ENCODE assay signal across 8 mouse cellular contexts in genomic region chr10:43002066-43002678, GRCm38 (mm10).
DNase-seq lines count a peak whose midpoint lies in the region; ATAC-seq and TF ChIP-seq lines count a peak whose summit lies in the region.

No protein-coding gene starts in this region.

- peak; percentile 54 for ATAC-seq in CD4-positive, CD25-positive, alpha-beta regulatory T cell, adult 4 months
- ATAC-seq in hindbrain, embryonic 12.5 days (ENCODE audit: low FRiP score) = no peak
- ATAC-seq in limb, embryonic 14.5 days (ENCODE audit: low FRiP score, low read depth) = no peak
- ATAC-seq in neural tube, embryonic 12.5 days (ENCODE audit: low FRiP score, low read depth) = no peak

- no peak overlapping the region for H3K9ac ChIP-seq in hindbrain, embryonic 12.5 days
- H3K9ac ChIP-seq in limb, embryonic 14.5 days (ENCODE audit: low read depth, low read length, severe bottlenecking) = peak overlapping the region; percentile 38
- H3K9ac ChIP-seq in neural tube, embryonic 12.5 days = no peak overlapping the region

- H3K4me3 ChIP-seq in embryonic facial prominence, embryonic 10.5 days = peak overlapping the region; percentile 52
- no peak overlapping the region for H3K4me3 ChIP-seq in hindbrain, embryonic 12.5 days
- H3K4me3 ChIP-seq in limb, embryonic 14.5 days (replicated peaks; ENCODE audit: low read length) = peak overlapping the region; percentile 25; the same call in 1 of the 2 replicates
- no peak overlapping the region for H3K4me3 ChIP-seq in neural tube, embryonic 12.5 days

- H3K27ac ChIP-seq in embryonic facial prominence, embryonic 10.5 days (replicated peaks) = peak overlapping the region; percentile 87
- no peak overlapping the region for H3K27ac ChIP-seq in hindbrain, embryonic 12.5 days
- H3K27ac ChIP-seq in limb, embryonic 14.5 days (replicated peaks; ENCODE audit: low read depth, low read length) = no peak overlapping the region
- H3K27ac ChIP-seq in neural tube, embryonic 12.5 days = no peak overlapping the region

- DNase-seq in embryonic facial prominence, embryonic 10.5 days (ENCODE audit: low spot score) = peak; percentile 58
- DNase-seq in limb, embryonic 14.5 days (ENCODE audit: low spot score) = no peak
- DNase-seq in left cerebral cortex, postnatal 25 days (ENCODE audit: low spot score in 2 of 2) = no peak
- DNase-seq in cerebellum, postnatal 4 days (ENCODE audit: low spot score in 2 of 2) = no peak
- no peak for DNase-seq in testis, postnatal 14 days (ENCODE audit: low spot score)

- H3K36me3 ChIP-seq in embryonic facial prominence, embryonic 10.5 days (replicated peaks) = 0 out of 2 replicates have a peak, but pooled peaks cover 5% of the 10 kb centered on the region
- H3K36me3 ChIP-seq in hindbrain, embryonic 12.5 days = 0 out of 2 replicates have a peak, but pooled peaks cover 4% of the 10 kb centered on the region
- H3K36me3 ChIP-seq in limb, embryonic 14.5 days (ENCODE audit: control insufficient read depth, insufficient read depth, low read length) = no peaks in the 10 kb centered on the region
- H3K36me3 ChIP-seq in neural tube, embryonic 12.5 days = no peaks in the 10 kb centered on the region

- intact Hi-C loops in left cerebral cortex, postnatal 25 days (cut with DNase I) = no loop called here

- no peak for TF ChIP-seq POLR2A in limb, embryonic 14.5 days (IDR thresholded peaks at IDR 0.05; ENCODE audit: borderline replicate concordance, extremely low read depth, insufficient read depth, insufficient read length)

- peaks cover 4% of the 10 kb centered on the region; the same call in 1 of the 2 replicates for H3K27me3 ChIP-seq in embryonic facial prominence, embryonic 10.5 days (replicated peaks; ENCODE audit: low read depth, poor library complexity, severe bottlenecking)
- H3K27me3 ChIP-seq in hindbrain, embryonic 12.5 days = no peaks in the 10 kb centered on the region
- no peaks in the 10 kb centered on the region for H3K27me3 ChIP-seq in limb, embryonic 14.5 days (ENCODE audit: control insufficient read depth, insufficient read depth, low read length)
- no peaks in the 10 kb centered on the region for H3K27me3 ChIP-seq in neural tube, embryonic 12.5 days (replicated peaks)

- H3K4me1 ChIP-seq in embryonic facial prominence, embryonic 10.5 days = peaks cover 48% of the 10 kb centered on the region
- peaks cover 19% of the 10 kb centered on the region for H3K4me1 ChIP-seq in hindbrain, embryonic 12.5 days
- peaks cover 18% of the 10 kb centered on the region for H3K4me1 ChIP-seq in limb, embryonic 14.5 days (ENCODE audit: control insufficient read depth, insufficient read depth, low read length)
- peaks cover 23% of the 10 kb centered on the region for H3K4me1 ChIP-seq in neural tube, embryonic 12.5 days

- H3K9me3 ChIP-seq in embryonic facial prominence, embryonic 10.5 days = no peaks in the 10 kb centered on the region
- no peaks in the 10 kb centered on the region for H3K9me3 ChIP-seq in hindbrain, embryonic 12.5 days (replicated peaks)
- H3K9me3 ChIP-seq in limb, embryonic 14.5 days (ENCODE audit: control insufficient read depth, low read length) = no peaks in the 10 kb centered on the region
- H3K9me3 ChIP-seq in neural tube, embryonic 12.5 days = no peaks in the 10 kb centered on the region

- 3% methylated on average over 13 of the region's 13 CpGs for WGBS in embryonic facial prominence, embryonic 10.5 days
- WGBS in hindbrain, embryonic 12.5 days = 3% methylated on average over 12 of the region's 13 CpGs
- 12% methylated on average over 11 of the region's 13 CpGs for WGBS in limb, embryonic 14.5 days
- WGBS in neural tube, embryonic 12.5 days = 5% methylated on average over 13 of the region's 13 CpGs

- H3K4me2 ChIP-seq in hindbrain, embryonic 12.5 days (replicated peaks) = peak overlapping the region; percentile 46
- peak overlapping the region; percentile 58 for H3K4me2 ChIP-seq in limb, embryonic 14.5 days (replicated peaks; ENCODE audit: low read depth, low read length, severe bottlenecking)
- peak overlapping the region; percentile 65 for H3K4me2 ChIP-seq in neural tube, embryonic 12.5 days (replicated peaks)

Comparison
In these comparisons a context has a peak if more than half of its experiments do, and no peak if none do; other contexts are left out.
1. H3K4me3 ChIP-seq: peak in embryonic facial prominence, embryonic 10.5 days (single experiment) and limb, embryonic 14.5 days (single experiment); none in hindbrain, embryonic 12.5 days (single experiment) and neural tube, embryonic 12.5 days (single experiment).
2. Peak in every context shown above with its lines, with median percentiles within 50 percentile points of each other: H3K4me2 ChIP-seq.